Mouse (Mus musculus) embryonic fibroblast, embryonic 13.5 days (primary cell): ENCODE data around the gene Shc4. TPM values are rescaled to one million over a fixed set of nuclear protein-coding genes. Genes with fewer than 3 reads are reported as not detected.

Experiments
- H3K27ac ChIP-seq: 2 replicates; pipeline ENCODE4 v1.5.1; 2012; ENCODE audit warnings: low read length, control low read depth, inconsistent platforms; ENCODE audit not compliant: insufficient read depth
- H3K4me1 ChIP-seq: 2 replicates; pipeline ENCODE4 v1.6.1; 2011; ENCODE audit warnings: low read length; ENCODE audit not compliant: control insufficient read depth, insufficient read depth
- H3K4me3 ChIP-seq: 2 replicates; pipeline ENCODE4 v1.5.1; 2011; ENCODE audit warnings: mild to moderate bottlenecking, control low read depth, low read length; ENCODE audit not compliant: insufficient read depth
- CTCF ChIP-seq: IDR thresholded peaks from 2 replicates; pipeline ENCODE4 v1.5.1; 2011; ENCODE audit warnings: mild to moderate bottlenecking, control low read depth, low read length, moderate library complexity, borderline replicate concordance; ENCODE audit not compliant: insufficient read depth
- POLR2A ChIP-seq: IDR thresholded peaks from 2 replicates; pipeline ENCODE4 v1.6.1; 2011; ENCODE audit warnings: low read depth, mild to moderate bottlenecking, control low read depth, low read length, moderate library complexity
- polyA plus RNA-seq: library from polyadenylated mRNA; stranded (reverse); fragments of >200 nt; gene quantifications from 2 replicates; pipeline ENCODE4 v1.2.4, GENCODE M21; 2011; ENCODE audit warnings: low read depth; ENCODE audit not compliant: missing spikeins, insufficient read length

The Shc4 gene
- polyA plus RNA-seq, 1 experiment: 2.9 TPM

GRCm38 (mm10) chr2:125692010-125692409 is 31.9 kb downstream of the Shc4 start:
- TF ChIP-seq POLR2A: no peak
- no peak for TF ChIP-seq CTCF

GRCm38 (mm10) chr2:125685441-125686150 is 38.4 kb downstream of the Shc4 start:
- TF ChIP-seq CTCF: no peak
- TF ChIP-seq POLR2A: no peak
- H3K4me3 ChIP-seq: no peak overlapping the region
- H3K4me1 ChIP-seq: 0 out of 2 replicates have a peak, but pooled peaks cover 2% of the 10 kb centered on the region
- no peak overlapping the region for H3K27ac ChIP-seq

More at GRCm38 (mm10) chr2:125692010-125692409, 31.9 kb downstream of the Shc4 start:
- H3K4me1 ChIP-seq: no peaks in the 10 kb centered on the region
- H3K4me3 ChIP-seq: no peak overlapping the region
- no peak overlapping the region for H3K27ac ChIP-seq

- Histone ChIP-seq H3K27ac (no peak overlapping the region), H3K4me3 (no peak overlapping the region), H3K4me1 (0 out of 2 replicates have a peak, but pooled peaks cover 2% of the 10 kb centered on the region)
- no peak for TF ChIP-seq POLR2A
- no peak for TF ChIP-seq CTCF
Measured at GRCm38 (mm10) chr2:125684559-125685440, 39.1 kb downstream of the Shc4 start.

- TF ChIP-seq POLR2A: no peak
- no peak for TF ChIP-seq CTCF
- no peak overlapping the region for H3K4me3 ChIP-seq
- H3K27ac ChIP-seq: no peak overlapping the region
- 0 out of 2 replicates have a peak, but pooled peaks cover 2% of the 10 kb centered on the region for H3K4me1 ChIP-seq
Measured at GRCm38 (mm10) chr2:125683895-125684294, 40.1 kb downstream of the Shc4 start.

- H3K27ac ChIP-seq: no peak overlapping the region
- no peak overlapping the region for H3K4me3 ChIP-seq
- H3K4me1 ChIP-seq: 0 out of 2 replicates have a peak, but pooled peaks cover 2% of the 10 kb centered on the region
- TF ChIP-seq CTCF (no peak), POLR2A (no peak)
Measured at GRCm38 (mm10) chr2:125681811-125682210, 42.1 kb downstream of the Shc4 start.

GRCm38 (mm10) chr2:125672957-125673631 is 50.9 kb downstream of the Shc4 start, which contains the start of gene Eid1:
Eid1 (plus strand) TSS chr2:125673095.
- Histone ChIP-seq H3K4me3 (peak within 1 kb of the TSS; percentile 79), H3K27ac (peak within 1 kb of the TSS; percentile 26), H3K4me1 (no peaks in the 10 kb centered on the region)
- peak; percentile 74 for TF ChIP-seq POLR2A
- no peak for TF ChIP-seq CTCF

GRCm38 (mm10) chr2:125672568-125672956 is 51.4 kb downstream of the Shc4 start:
- Histone ChIP-seq H3K4me3 (peak overlapping the region; percentile 79), H3K27ac (no peak overlapping the region), H3K4me1 (peaks cover 3% of the 10 kb centered on the region; the same call in 1 of the 2 replicates)
- no peak for TF ChIP-seq POLR2A
- no peak for TF ChIP-seq CTCF

- TF ChIP-seq POLR2A (no peak), CTCF (no peak)
- Histone ChIP-seq H3K27ac (no peak overlapping the region), H3K4me1 (peaks cover 6% of the 10 kb centered on the region), H3K4me3 (no peak overlapping the region)
Measured at GRCm38 (mm10) chr2:125670846-125671245, 53.1 kb downstream of the Shc4 start.

GRCm38 (mm10) chr2:125667721-125668120 is 56.2 kb downstream of the Shc4 start:
- Histone ChIP-seq H3K4me3 (no peak overlapping the region), H3K4me1 (peaks cover 12% of the 10 kb centered on the region), H3K27ac (peak overlapping the region; percentile 53; the same call in 1 of the 2 replicates)
- TF ChIP-seq POLR2A: no peak
- TF ChIP-seq CTCF: no peak
